Mouse (Mus musculus): ENCODE measurements around the gene Slc6a14. TPM values are rescaled to one million over a fixed set of nuclear protein-coding genes. Genes with fewer than 3 reads are reported as not detected.

Gene Slc6a14
- not detected for polyA plus RNA-seq (2012; fragmentation: generic; extraction: Trizol)

DNA sequence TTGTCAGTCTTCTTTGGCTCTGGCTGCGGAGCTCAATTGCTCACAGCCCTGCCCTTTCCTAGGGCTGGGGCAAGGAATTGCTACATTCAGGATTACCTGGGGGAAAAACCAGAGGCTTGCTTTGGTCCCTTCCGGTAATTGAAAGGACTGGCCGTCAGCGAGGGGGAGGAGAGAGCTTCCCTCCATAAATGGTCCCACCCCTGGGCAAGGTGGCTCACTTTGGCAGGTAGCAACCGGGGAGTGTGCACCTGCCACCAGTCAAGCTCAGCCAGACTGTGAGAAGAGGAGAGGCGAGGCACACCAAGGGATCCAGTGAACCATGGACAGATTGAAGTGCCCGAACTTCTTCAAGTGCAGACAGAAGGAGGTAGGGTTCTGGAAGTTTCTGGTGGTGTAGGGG, at the start of gene Slc6a14:
Gene Slc6a14, plus strand, starts transcription at position 68 of the 400 bp plus-strand sequence.
- no peak for TF ChIP-seq TCF12 (IDR thresholded peaks at IDR 0.05; ENCODE audit: insufficient read depth, poor library complexity, severe bottlenecking)
- no peak for TF ChIP-seq POLR2AphosphoS2 (IDR thresholded peaks at IDR 0.05; ENCODE audit: insufficient read length, low read depth)
- no peak for TF ChIP-seq TCF3 (IDR thresholded peaks at IDR 0.05; ENCODE audit: insufficient read length, low read depth)
- TF ChIP-seq MYOD1 (IDR thresholded peaks at IDR 0.05; ENCODE audit: control insufficient read depth in 1 of 3, insufficient read length in 2 of 3, low read depth in 2 of 3) = no peak
- no peak for TF ChIP-seq MYOG (IDR thresholded peaks at IDR 0.05; ENCODE audit: control insufficient read depth in 1 of 3, insufficient read depth in 1 of 3, insufficient read length in 2 of 3, low read depth in 2 of 3)
- no peak for TF ChIP-seq SRF (IDR thresholded peaks at IDR 0.05; ENCODE audit: control insufficient read depth, insufficient read length, low read depth)
- TF ChIP-seq CEBPB (IDR thresholded peaks at IDR 0.05; ENCODE audit: insufficient read depth, poor library complexity, severe bottlenecking) = no peak
- TF ChIP-seq USF1 (IDR thresholded peaks at IDR 0.05; ENCODE audit: low read depth) = no peak
- TF ChIP-seq REST (IDR thresholded peaks at IDR 0.05; ENCODE audit: insufficient read depth, insufficient read length) = no peak
- TF ChIP-seq POLR2A (IDR thresholded peaks at IDR 0.05; ENCODE audit: insufficient read length, low read depth) = no peak
- no peak for TF ChIP-seq E2F4 (IDR thresholded peaks at IDR 0.05; ENCODE audit: insufficient read depth)
- TF ChIP-seq MAX (IDR thresholded peaks at IDR 0.05; ENCODE audit: low read depth) = no peak
- Histone ChIP-seq H3K36me3 (ENCODE audit: control insufficient read depth, insufficient read depth) (no peaks in the 10 kb centered on the region), H3ac (ENCODE audit: control insufficient read depth, insufficient read length) (no peak within 1 kb of the TSS), H3K4me3 (no peak within 1 kb of the TSS), H3K79me2 (ENCODE audit: control insufficient read depth, insufficient read depth) (no peaks in the 10 kb centered on the region), H3K27me3 (ENCODE audit: control insufficient read depth, insufficient read depth, insufficient read length) (no peaks in the 10 kb centered on the region), H3K4me2 (ENCODE audit: low read depth) (no peak within 1 kb of the TSS)

DNA sequence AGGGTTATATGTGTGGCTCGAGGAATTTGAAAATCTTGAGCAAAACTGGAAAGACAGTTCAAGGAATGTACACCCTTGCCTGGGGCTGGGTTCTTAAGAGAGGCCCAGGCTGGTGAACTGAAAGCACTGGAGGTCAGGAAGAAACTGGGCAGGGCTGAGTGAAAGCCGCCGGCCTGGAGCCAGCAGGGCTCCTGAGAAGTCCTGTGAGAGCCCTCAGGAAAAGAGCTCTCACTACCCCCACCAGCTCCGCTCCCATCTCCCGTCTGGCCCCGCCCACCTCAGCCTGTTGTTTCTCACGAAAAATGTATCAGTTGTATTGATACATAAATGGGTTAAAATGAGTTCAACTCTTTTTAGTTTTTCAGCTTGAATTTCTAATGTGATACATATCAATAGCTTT, 43.8 kb upstream of the Slc6a14 start:
- H3K79me2 ChIP-seq (ENCODE audit: control insufficient read depth, insufficient read depth) = no peaks in the 10 kb centered on the region
- H3K36me3 ChIP-seq (ENCODE audit: control insufficient read depth, insufficient read depth) = no peaks in the 10 kb centered on the region
- no peak overlapping the region for H3ac ChIP-seq (ENCODE audit: control insufficient read depth, insufficient read length)
- no peak overlapping the region for H3K4me3 ChIP-seq
- no peak overlapping the region for H3K4me2 ChIP-seq (ENCODE audit: low read depth)
- no peaks in the 10 kb centered on the region for H3K27me3 ChIP-seq (ENCODE audit: control insufficient read depth, insufficient read depth, insufficient read length)
- no peak for TF ChIP-seq MYOG (IDR thresholded peaks at IDR 0.05; ENCODE audit: control insufficient read depth in 1 of 3, insufficient read depth in 1 of 3, insufficient read length in 2 of 3, low read depth in 2 of 3)
- no peak for TF ChIP-seq MYOD1 (IDR thresholded peaks at IDR 0.05; ENCODE audit: control insufficient read depth in 1 of 3, insufficient read length in 2 of 3, low read depth in 2 of 3)
- TF ChIP-seq CEBPB (IDR thresholded peaks at IDR 0.05; ENCODE audit: insufficient read depth, poor library complexity, severe bottlenecking) = no peak
- no peak for TF ChIP-seq TCF3 (IDR thresholded peaks at IDR 0.05; ENCODE audit: insufficient read length, low read depth)
- TF ChIP-seq E2F4 (IDR thresholded peaks at IDR 0.05; ENCODE audit: insufficient read depth) = no peak
- no peak for TF ChIP-seq TCF12 (IDR thresholded peaks at IDR 0.05; ENCODE audit: insufficient read depth, poor library complexity, severe bottlenecking)
- TF ChIP-seq MAX (IDR thresholded peaks at IDR 0.05; ENCODE audit: low read depth) = no peak
- no peak for TF ChIP-seq REST (IDR thresholded peaks at IDR 0.05; ENCODE audit: insufficient read depth, insufficient read length)
- TF ChIP-seq USF1 (IDR thresholded peaks at IDR 0.05; ENCODE audit: low read depth) = no peak
- no peak for TF ChIP-seq SRF (IDR thresholded peaks at IDR 0.05; ENCODE audit: control insufficient read depth, insufficient read length, low read depth)
- TF ChIP-seq POLR2A (IDR thresholded peaks at IDR 0.05; ENCODE audit: insufficient read length, low read depth) = no peak
- TF ChIP-seq POLR2AphosphoS2 (IDR thresholded peaks at IDR 0.05; ENCODE audit: insufficient read length, low read depth) = no peak

DNA sequence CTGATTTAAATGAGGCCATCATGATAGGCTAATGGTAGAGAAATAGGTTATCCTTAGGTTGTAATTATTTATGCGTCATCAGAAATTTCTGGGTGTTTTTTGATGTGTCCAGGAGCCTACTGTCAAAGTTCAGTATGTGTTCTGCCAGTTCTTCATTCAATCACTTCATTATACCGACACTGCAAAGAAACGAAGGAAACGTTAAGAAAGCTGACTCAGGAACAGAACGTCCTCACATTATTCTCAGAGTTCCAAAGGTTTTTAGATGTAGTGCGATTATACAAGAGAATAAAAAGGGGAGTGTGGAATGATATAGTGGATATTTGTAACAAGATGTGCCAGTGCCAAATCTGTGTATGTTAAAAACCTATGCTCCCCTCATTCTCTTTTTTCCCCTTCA, 19.5 kb upstream of the Slc6a14 start:
- TF ChIP-seq SRF (IDR thresholded peaks at IDR 0.05; ENCODE audit: control insufficient read depth, insufficient read length, low read depth) (no peak), MYOG (IDR thresholded peaks at IDR 0.05; ENCODE audit: control insufficient read depth in 1 of 3, insufficient read depth in 1 of 3, insufficient read length in 2 of 3, low read depth in 2 of 3) (no peak), REST (IDR thresholded peaks at IDR 0.05; ENCODE audit: insufficient read depth, insufficient read length) (no peak), USF1 (IDR thresholded peaks at IDR 0.05; ENCODE audit: low read depth) (no peak), E2F4 (IDR thresholded peaks at IDR 0.05; ENCODE audit: insufficient read depth) (no peak), MAX (IDR thresholded peaks at IDR 0.05; ENCODE audit: low read depth) (no peak), CEBPB (IDR thresholded peaks at IDR 0.05; ENCODE audit: insufficient read depth, poor library complexity, severe bottlenecking) (no peak), TCF3 (IDR thresholded peaks at IDR 0.05; ENCODE audit: insufficient read length, low read depth) (no peak), MYOD1 (IDR thresholded peaks at IDR 0.05; ENCODE audit: control insufficient read depth in 1 of 3, insufficient read length in 2 of 3, low read depth in 2 of 3) (no peak), TCF12 (IDR thresholded peaks at IDR 0.05; ENCODE audit: insufficient read depth, poor library complexity, severe bottlenecking) (no peak), POLR2A (IDR thresholded peaks at IDR 0.05; ENCODE audit: insufficient read length, low read depth) (no peak), POLR2AphosphoS2 (IDR thresholded peaks at IDR 0.05; ENCODE audit: insufficient read length, low read depth) (no peak)
- Histone ChIP-seq H3K27me3 (ENCODE audit: control insufficient read depth, insufficient read depth, insufficient read length) (no peaks in the 10 kb centered on the region), H3K36me3 (ENCODE audit: control insufficient read depth, insufficient read depth) (no peaks in the 10 kb centered on the region), H3K4me2 (ENCODE audit: low read depth) (no peak overlapping the region), H3K4me3 (no peak overlapping the region), H3K79me2 (ENCODE audit: control insufficient read depth, insufficient read depth) (no peaks in the 10 kb centered on the region), H3ac (ENCODE audit: control insufficient read depth, insufficient read length) (no peak overlapping the region)

DNA sequence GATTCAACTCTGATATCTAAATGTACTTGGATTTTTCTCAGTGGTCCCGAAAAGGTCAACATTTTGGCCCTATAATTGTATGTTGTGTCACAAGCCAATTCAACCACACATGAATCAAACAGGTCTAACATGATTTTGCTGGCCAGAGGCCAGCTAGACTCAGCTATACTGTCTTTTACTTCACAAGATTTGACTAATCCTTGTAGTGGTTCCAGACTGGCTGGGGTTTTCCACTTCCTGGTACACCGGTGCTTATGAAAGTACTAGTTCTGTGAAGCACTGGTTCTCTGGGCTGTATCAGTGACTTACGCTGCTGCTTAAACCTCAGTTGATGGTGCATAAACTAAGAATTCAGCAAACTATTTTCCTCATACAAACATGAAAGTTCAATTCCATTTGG, 19.0 kb upstream of the Slc6a14 start:
- H3K4me3 ChIP-seq = no peak overlapping the region
- H3ac ChIP-seq (ENCODE audit: control insufficient read depth, insufficient read length) = no peak overlapping the region
- TF ChIP-seq POLR2AphosphoS2 (IDR thresholded peaks at IDR 0.05; ENCODE audit: insufficient read length, low read depth) (no peak), REST (IDR thresholded peaks at IDR 0.05; ENCODE audit: insufficient read depth, insufficient read length) (no peak), MAX (IDR thresholded peaks at IDR 0.05; ENCODE audit: low read depth) (no peak), MYOD1 (IDR thresholded peaks at IDR 0.05; ENCODE audit: control insufficient read depth in 1 of 3, insufficient read length in 2 of 3, low read depth in 2 of 3) (no peak), POLR2A (IDR thresholded peaks at IDR 0.05; ENCODE audit: insufficient read length, low read depth) (no peak), TCF3 (IDR thresholded peaks at IDR 0.05; ENCODE audit: insufficient read length, low read depth) (no peak), CEBPB (IDR thresholded peaks at IDR 0.05; ENCODE audit: insufficient read depth, poor library complexity, severe bottlenecking) (no peak), TCF12 (IDR thresholded peaks at IDR 0.05; ENCODE audit: insufficient read depth, poor library complexity, severe bottlenecking) (no peak), MYOG (IDR thresholded peaks at IDR 0.05; ENCODE audit: control insufficient read depth in 1 of 3, insufficient read depth in 1 of 3, insufficient read length in 2 of 3, low read depth in 2 of 3) (no peak)
- H3K27me3 ChIP-seq (ENCODE audit: control insufficient read depth, insufficient read depth, insufficient read length) = no peaks in the 10 kb centered on the region
- H3K4me2 ChIP-seq (ENCODE audit: low read depth) = no peak overlapping the region
- no peaks in the 10 kb centered on the region for H3K79me2 ChIP-seq (ENCODE audit: control insufficient read depth, insufficient read depth)
- no peaks in the 10 kb centered on the region for H3K36me3 ChIP-seq (ENCODE audit: control insufficient read depth, insufficient read depth)

Data from myocyte (in vitro differentiated cells).